Mouse (Mus musculus) frontal cortex, adult 2 months (tissue): ENCODE data around the gene Olfr323. TPM values are rescaled to one million over a fixed set of nuclear protein-coding genes. Genes with fewer than 3 reads are reported as not detected.
A peak's percentile ranks its signal among the peaks of the same experiment; 100 is the strongest.

Experiments
- DNase-seq, 2 experiments: peaks; one replicate each; pipeline ENCODE4 v3.0.0; 2022; ENCODE audit warnings: low spot score in 1 of 2; ENCODE audit errors: extremely low spot score in 1 of 2
- polyA plus RNA-seq: library from polyadenylated mRNA; depleted of rRNA; stranded (reverse); fragments of >200 nt; gene quantifications from 2 replicates; pipeline ENCODE4 v1.2.3, GENCODE M21; 2012; rRNA removed

Gene Olfr323
- polyA plus RNA-seq, 1 experiment = not detected

GRCm38 (mm10) chr11:58604688-58605087 is 25.6 kb downstream of the Olfr323 start:
- no peak for DNase-seq

- no peak for DNase-seq
Observed at GRCm38 (mm10) chr11:58602800-58603560, 27.3 kb downstream of the Olfr323 start.

- DNase-seq = no peak
Observed at GRCm38 (mm10) chr11:58602062-58602461, 28.2 kb downstream of the Olfr323 start.

GRCm38 (mm10) chr11:58597837-58598236 is 32.5 kb downstream of the Olfr323 start:
- no peak for DNase-seq

- no peak for DNase-seq
Observed at GRCm38 (mm10) chr11:58594814-58595213, 35.5 kb downstream of the Olfr323 start, which contains the start of gene Olfr324. Gene Olfr324 (plus strand): TSS chr11:58595114.

GRCm38 (mm10) chr11:58588620-58589250 is 41.6 kb downstream of the Olfr323 start:
- DNase-seq = no peak

- peak in 1 of 2 experiments; percentile 45 for DNase-seq
Observed at GRCm38 (mm10) chr11:58587898-58588348, 42.4 kb downstream of the Olfr323 start.

- DNase-seq = peak in 1 of 2 experiments; percentile 27
Observed at GRCm38 (mm10) chr11:58578636-58579035, 51.7 kb downstream of the Olfr323 start.

GRCm38 (mm10) chr11:58577430-58577829 is 52.9 kb downstream of the Olfr323 start, which contains the start of gene Olfr325:
Gene Olfr325 (plus strand): TSS chr11:58577730.
- DNase-seq = no peak

Other genes with a start within 250 kb of the Olfr323 start
- gene 1810065E05Rik, start 209.4 kb downstream of the Olfr323 start, polyA plus RNA-seq = not detected in 2 replicates
- not detected in 2 replicates for gene Gm12253, start 197.9 kb downstream of the Olfr323 start, polyA plus RNA-seq
- gene Lypd9, start 177.6 kb downstream of the Olfr323 start, polyA plus RNA-seq = not detected in 2 replicates
- 0.06 TPM in 1 of 2 replicates, not detected in the other for gene Olfr30, start 168.2 kb downstream of the Olfr323 start, polyA plus RNA-seq
- gene Olfr332, start 137.9 kb downstream of the Olfr323 start, polyA plus RNA-seq = 0.02 TPM in 1 of 2 replicates, not detected in the other
- not detected in 2 replicates for gene Olfr331, start 127.9 kb downstream of the Olfr323 start, polyA plus RNA-seq
- not detected in 2 replicates for gene Olfr330, start 95.7 kb downstream of the Olfr323 start, polyA plus RNA-seq
- gene Olfr329-ps, start 84.1 kb downstream of the Olfr323 start, polyA plus RNA-seq = not detected in 2 replicates
- not detected in 2 replicates for gene Olfr328, start 74.9 kb downstream of the Olfr323 start, polyA plus RNA-seq
- not detected in 2 replicates for gene Olfr224, start 59.9 kb downstream of the Olfr323 start, polyA plus RNA-seq
- gene Olfr325, start 52.8 kb downstream of the Olfr323 start, polyA plus RNA-seq = not detected in 2 replicates
- gene Olfr324, start 35.4 kb downstream of the Olfr323 start, polyA plus RNA-seq = 0.02 and 0.06 TPM in 2 replicates
- gene 2210407C18Rik, start 14.4 kb downstream of the Olfr323 start, polyA plus RNA-seq = not detected in 2 replicates
- gene Trim58, start 10.0 kb upstream of the Olfr323 start, polyA plus RNA-seq = 0.08 and 0.12 TPM in 2 replicates
- not detected in 2 replicates for gene Olfr322, start 28.3 kb upstream of the Olfr323 start, polyA plus RNA-seq
- not detected in 2 replicates for gene Olfr320, start 50.6 kb upstream of the Olfr323 start, polyA plus RNA-seq
- not detected in 2 replicates for gene Olfr319, start 68.7 kb upstream of the Olfr323 start, polyA plus RNA-seq
- gene Olfr318, start 93.5 kb upstream of the Olfr323 start, polyA plus RNA-seq = not detected in 2 replicates
- gene Olfr317, start 108.7 kb upstream of the Olfr323 start, polyA plus RNA-seq = 0.06 TPM in 1 of 2 replicates, not detected in the other
- gene Olfr316, start 122.2 kb upstream of the Olfr323 start, polyA plus RNA-seq = 1.7 and 3.6 TPM in 2 replicates
- not detected in 2 replicates for gene Olfr315, start 142.7 kb upstream of the Olfr323 start, polyA plus RNA-seq
- gene Olfr314, start 152.5 kb upstream of the Olfr323 start, polyA plus RNA-seq = not detected in 2 replicates
- 1.2 TPM in 2 replicates for gene Fam183b, start 171.5 kb upstream of the Olfr323 start, polyA plus RNA-seq
- not detected in 2 replicates for gene Olfr313, start 184.5 kb upstream of the Olfr323 start, polyA plus RNA-seq
- 0.02 TPM in 1 of 2 replicates, not detected in the other for gene Olfr312, start 198.7 kb upstream of the Olfr323 start, polyA plus RNA-seq
- 0.06 TPM in 1 of 2 replicates, not detected in the other for gene Olfr311, start 208.8 kb upstream of the Olfr323 start, polyA plus RNA-seq
- 19.7 and 22.5 TPM in 2 replicates for gene Gm12258, start 216.7 kb upstream of the Olfr323 start, polyA plus RNA-seq
- gene 2810021J22Rik, start 236.7 kb upstream of the Olfr323 start, polyA plus RNA-seq = 6.9 and 7.5 TPM in 2 replicates